Mouse (Mus musculus): ENCODE measurements around the gene Capn5.

GRCm38 (mm10) chr7:98082376-98082775, 95.7 kb downstream of the Capn5 start:
- no peak for TF ChIP-seq GATA1 (IDR thresholded peaks at IDR 0.05; ENCODE audit: borderline replicate concordance, low read length)
- no peak for TF ChIP-seq FLI1 (IDR thresholded peaks at IDR 0.05; ENCODE audit: low read length)

Data from megakaryocyte, embryonic 14.5 days (primary cell).